11 mouse cellular contexts compared by ENCODE assay signal in genomic region chr15:31349810-31350341, GRCm38 (mm10). TPM values are rescaled to one million over a fixed set of nuclear protein-coding genes. Genes with fewer than 3 reads are reported as not detected.
DNase-seq lines count a peak whose midpoint lies in the region; ATAC-seq and TF ChIP-seq lines count a peak whose summit lies in the region.
"Had no signal": no experiment of that assay in that cellular context is flagged by ENCODE, and none has a peak within 500 bp of the region (broad histone marks: within the 10 kb centered on the region; RNA-seq: fewer than 3 reads in every experiment).

No protein-coding gene starts in this region.

- ATAC-seq in heart, embryonic 12.5 days (ENCODE audit: insufficient number of reproducible peaks, low FRiP score): no peak
- ATAC-seq in stomach, embryonic 15.5 days (ENCODE audit: insufficient read depth, low FRiP score, low read depth): no peak
- no peak for ATAC-seq in stomach, postnatal 0 days (ENCODE audit: low FRiP score, low TSS enrichment)
- ATAC-seq in liver, embryonic 16.5 days (ENCODE audit: low read depth): peak; percentile 41; the same call in 1 of the 2 replicates

- no peak for TF ChIP-seq CTCF in heart, adult 2 months (IDR thresholded peaks at IDR 0.05)
- TF ChIP-seq CTCF in stomach, postnatal 0 days (IDR thresholded peaks at IDR 0.05; ENCODE audit: low read depth): no peak

- peaks cover 3% of the 10 kb centered on the region; the same call in 1 of the 2 replicates for H3K79me2 ChIP-seq in heart, adult 2 months (replicated peaks; ENCODE audit: control insufficient read depth, insufficient read depth, low read length)

- intact Hi-C loops in heart, adult 2 months (cut with DNase I): loop anchor here (2.0 kb wide), 1 partner anchor 17 kb away; the partner anchor contains the start of gene Ankrd33b
- intact Hi-C loops in left cerebral cortex, postnatal 36 days (cut with DNase I): no loop called here

- TF ChIP-seq POLR2A in heart, adult 2 months (IDR thresholded peaks at IDR 0.05; ENCODE audit: insufficient read depth, low read depth, low read length): no peak

- no peaks in the 10 kb centered on the region for H3K9me3 ChIP-seq in heart, embryonic 12.5 days (replicated peaks)
- H3K9me3 ChIP-seq in stomach, embryonic 15.5 days: no peaks in the 10 kb centered on the region
- no peaks in the 10 kb centered on the region for H3K9me3 ChIP-seq in stomach, postnatal 0 days (ENCODE audit: control insufficient read depth, low read length)
- no peaks in the 10 kb centered on the region for H3K9me3 ChIP-seq in liver, embryonic 16.5 days (replicated peaks; ENCODE audit: control insufficient read depth, low read length)

- no peak for TF ChIP-seq EP300 in heart, adult 2 months (IDR thresholded peaks at IDR 0.05; ENCODE audit: insufficient read depth, low read depth, low read length)
- TF ChIP-seq EP300 in stomach, postnatal 0 days (optimal IDR thresholded peaks at IDR 0.05): no peak

- no peaks in the 10 kb centered on the region for H3K36me3 ChIP-seq in heart, adult 2 months (ENCODE audit: control insufficient read depth, insufficient read depth, low read length)
- no peaks in the 10 kb centered on the region for H3K36me3 ChIP-seq in heart, embryonic 12.5 days
- no peaks in the 10 kb centered on the region for H3K36me3 ChIP-seq in stomach, embryonic 15.5 days
- H3K36me3 ChIP-seq in stomach, postnatal 0 days (ENCODE audit: control insufficient read depth, insufficient read depth, low read length): no peaks in the 10 kb centered on the region
- H3K36me3 ChIP-seq in liver, embryonic 16.5 days (ENCODE audit: control insufficient read depth, insufficient read depth): no peaks in the 10 kb centered on the region
- H3K36me3 ChIP-seq in splenic B cell, adult 2 months (ENCODE audit: control insufficient read depth, insufficient read depth, low read length, poor library complexity, severe bottlenecking): no peaks in the 10 kb centered on the region

- peaks cover 16% of the 10 kb centered on the region for H3K4me1 ChIP-seq in heart, adult 2 months (ENCODE audit: control insufficient read depth, insufficient read depth, low read length)
- peaks cover 9% of the 10 kb centered on the region for H3K4me1 ChIP-seq in heart, embryonic 12.5 days (replicated peaks)
- H3K4me1 ChIP-seq in stomach, embryonic 15.5 days: no peaks in the 10 kb centered on the region
- no peaks in the 10 kb centered on the region for H3K4me1 ChIP-seq in stomach, postnatal 0 days (replicated peaks; ENCODE audit: control insufficient read depth, insufficient read depth)
- no peaks in the 10 kb centered on the region; the same call in 1 of the 2 replicates for H3K4me1 ChIP-seq in liver, embryonic 16.5 days (ENCODE audit: control insufficient read depth, low read depth, low read length)

- H3K9ac ChIP-seq in heart, adult 2 months (ENCODE audit: low read depth, low read length): no peak overlapping the region
- H3K9ac ChIP-seq in heart, embryonic 12.5 days: no peak overlapping the region
- H3K9ac ChIP-seq in stomach, embryonic 15.5 days: no peak overlapping the region
- no peak overlapping the region for H3K9ac ChIP-seq in stomach, postnatal 0 days (ENCODE audit: low read length)
- no peak overlapping the region for H3K9ac ChIP-seq in liver, embryonic 16.5 days (ENCODE audit: low read depth, low read length)

- H3K27ac ChIP-seq in heart, adult 2 months: peak overlapping the region; percentile 48
- H3K27ac ChIP-seq in heart, embryonic 12.5 days (ENCODE audit: poor library complexity, severe bottlenecking): no peak overlapping the region
- 0 out of 2 replicates have a peak overlapping the region, but pooled peaks have one; percentile 11 for H3K27ac ChIP-seq in stomach, embryonic 15.5 days
- H3K27ac ChIP-seq in stomach, postnatal 0 days (replicated peaks): no peak overlapping the region
- peak overlapping the region; percentile 26 for H3K27ac ChIP-seq in liver, embryonic 16.5 days (ENCODE audit: low read length)

- no peak overlapping the region for H3K4me2 ChIP-seq in heart, embryonic 12.5 days
- no peak overlapping the region for H3K4me2 ChIP-seq in stomach, embryonic 15.5 days
- H3K4me2 ChIP-seq in stomach, postnatal 0 days (replicated peaks; ENCODE audit: low read depth): no peak overlapping the region
- no peak overlapping the region for H3K4me2 ChIP-seq in liver, embryonic 16.5 days (ENCODE audit: low read depth, low read length)

- H3K4me3 ChIP-seq in heart, adult 2 months: no peak overlapping the region
- H3K4me3 ChIP-seq in heart, embryonic 12.5 days: no peak overlapping the region
- no peak overlapping the region for H3K4me3 ChIP-seq in stomach, embryonic 15.5 days (replicated peaks)
- no peak overlapping the region for H3K4me3 ChIP-seq in stomach, postnatal 0 days (ENCODE audit: low read depth, low read length)
- no peak overlapping the region for H3K4me3 ChIP-seq in liver, embryonic 16.5 days (ENCODE audit: low read depth, low read length)

- DNase-seq in heart, adult 2 months: peak in 1 of 2 experiments; percentile 68
- no peak for DNase-seq in stomach, postnatal 0 days (ENCODE audit: low spot score)
- DNase-seq in splenic B cell, adult 2 months (ENCODE audit: low read depth, low spot score): peak; percentile 65
- no peak for DNase-seq in left cerebral cortex, postnatal 36 days (ENCODE audit: low spot score in 2 of 2)
- DNase-seq in gastrocnemius, adult 8-10 months (ENCODE audit: low spot score in 2 of 2): no peak
- DNase-seq: adrenal gland, postnatal 10 days; spleen, adult 18-20 months; thymus, postnatal 25 days had no signal

- no peaks in the 10 kb centered on the region for H3K27me3 ChIP-seq in heart, adult 2 months (ENCODE audit: control insufficient read depth, insufficient read depth, low read length)
- no peaks in the 10 kb centered on the region for H3K27me3 ChIP-seq in heart, embryonic 12.5 days (replicated peaks)
- no peaks in the 10 kb centered on the region for H3K27me3 ChIP-seq in stomach, embryonic 15.5 days (replicated peaks)
- H3K27me3 ChIP-seq in stomach, postnatal 0 days (ENCODE audit: control insufficient read depth, insufficient read depth, low read length): no peaks in the 10 kb centered on the region
- H3K27me3 ChIP-seq in liver, embryonic 16.5 days (ENCODE audit: control insufficient read depth, insufficient read depth, low read depth, low read length): no peaks in the 10 kb centered on the region
- no peaks in the 10 kb centered on the region for H3K27me3 ChIP-seq in splenic B cell, adult 2 months (ENCODE audit: control insufficient read depth, insufficient read depth, low read length, poor library complexity, severe bottlenecking)

- WGBS in heart, adult 2 months: 32% methylated on average over 7 of the region's 7 CpGs
- 64% methylated on average over 7 of the region's 7 CpGs for WGBS in heart, embryonic 12.5 days
- 69% methylated on average over 7 of the region's 7 CpGs for WGBS in stomach, embryonic 15.5 days
- 69% methylated on average over 7 of the region's 7 CpGs for WGBS in stomach, postnatal 0 days
- WGBS in liver, embryonic 16.5 days (ENCODE audit: insufficient replicate concordance): 20% methylated on average over 7 of the region's 7 CpGs

RNA-seq across cellular contexts. Expression of gene Ankrd33b, which starts 17.6 kb away (rescaled TPM):
- total RNA-seq in heart, adult 2 months (2021): 10 to 100 TPM; 28.6 to 32.8 TPM
- 7.8 and 16.5 TPM in 2 replicates for polyA plus RNA-seq in heart, adult 2 months (2012; rRNA removed)
- 1.7 and 2.1 TPM in 2 replicates for polyA plus RNA-seq in heart, embryonic 12.5 days (2016; fragmentation: Nextera tagmentation; extraction: Ambion mirVana)
- 0.52 and 0.87 TPM in 2 replicates for polyA plus RNA-seq in stomach, embryonic 15.5 days (2015; fragmentation: Nextera tagmentation; extraction: Ambion mirVana)
- 0.27 and 0.41 TPM in 2 replicates for polyA plus RNA-seq in stomach, postnatal 0 days (2015; fragmentation: Nextera tagmentation; extraction: Ambion mirVana)
- 0.37 and 0.68 TPM in 2 replicates for polyA plus RNA-seq in liver, embryonic 16.5 days (2015; fragmentation: Nextera tagmentation; extraction: Ambion mirVana)
- 10 to 100 TPM; 70.4 to 76.4 TPM for total RNA-seq in left cerebral cortex, postnatal 36 days (2021)
- total RNA-seq in gastrocnemius, adult 8-10 months (2022): 10 to 100 TPM; 11.5 to 18.8 (median 16.5) TPM

Comparison
In these comparisons a context has a peak if more than half of its experiments do, and no peak if none do; other contexts are left out.
1. H3K27ac ChIP-seq: peak in heart, adult 2 months (single experiment), stomach, embryonic 15.5 days (single experiment) and liver, embryonic 16.5 days (single experiment); none in heart, embryonic 12.5 days (single experiment) and stomach, postnatal 0 days (single experiment).